Mouse (Mus musculus) cerebellum, adult 9-11 months (tissue): ENCODE data around the gene Nlrp3.
"Not testable (repeated sequence)": the region's sequence is repeated elsewhere in the genome, so short reads cannot be mapped to it uniquely, and the experiment has no call there.

Experiments used
- DNase-seq: peaks from one replicate; pipeline ENCODE4 v3.0.0; 2022

The Nlrp3 gene

GRCm38 (mm10) chr11:59537218-59538130, 3.9 kb upstream of the Nlrp3 start:
- no peak for DNase-seq

GRCm38 (mm10) chr11:59538387-59538786, 3.0 kb upstream of the Nlrp3 start:
- no peak for DNase-seq

DNA sequence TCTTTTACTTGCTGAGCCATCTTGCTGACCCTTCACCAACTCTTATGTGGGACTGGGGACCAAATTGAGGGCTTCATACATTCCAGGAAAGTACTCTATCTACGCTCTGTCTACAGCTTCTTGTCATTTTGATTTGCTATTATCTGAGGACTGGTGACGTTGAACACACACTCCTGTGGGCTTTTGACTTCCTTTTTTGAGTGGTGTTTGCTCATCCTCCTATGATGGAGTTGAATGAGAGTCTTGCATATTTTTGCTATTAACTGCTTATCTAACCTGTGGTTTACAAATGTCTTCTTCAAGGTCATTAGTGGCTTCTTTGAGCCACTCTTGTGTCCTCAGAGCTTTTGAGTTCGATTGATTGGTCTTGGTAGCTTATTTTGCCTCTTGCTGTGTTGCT, 1.2 kb upstream of the Nlrp3 start:
- no peak for DNase-seq

DNA sequence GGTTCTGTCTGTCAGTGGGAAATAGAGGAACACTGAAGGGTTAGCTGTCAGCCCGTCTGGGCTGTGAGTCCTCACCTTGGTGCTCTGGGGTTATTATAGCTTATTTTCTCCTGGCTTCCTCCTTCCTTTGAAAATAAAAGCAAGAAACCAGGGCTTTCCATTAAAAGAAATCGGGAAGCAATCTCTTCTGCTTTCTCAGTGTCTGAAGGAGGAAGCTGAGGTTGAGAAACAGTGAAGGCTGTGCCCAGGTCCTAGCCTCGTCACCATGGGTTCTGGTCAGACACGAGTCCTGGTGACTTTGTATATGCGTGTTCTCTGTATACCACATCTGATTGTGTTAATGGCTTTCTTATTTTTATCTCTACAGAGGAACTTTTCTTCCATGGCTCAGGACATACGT, 1.1 kb downstream of the Nlrp3 start:
- no peak for DNase-seq

- no peak for DNase-seq
These were observed 2.0 kb downstream of the Nlrp3 start for GRCm38 (mm10) chr11:59543376-59543775.

- DNase-seq = no peak
These were observed 2.6 kb downstream of the Nlrp3 start for GRCm38 (mm10) chr11:59544005-59544404.

DNA sequence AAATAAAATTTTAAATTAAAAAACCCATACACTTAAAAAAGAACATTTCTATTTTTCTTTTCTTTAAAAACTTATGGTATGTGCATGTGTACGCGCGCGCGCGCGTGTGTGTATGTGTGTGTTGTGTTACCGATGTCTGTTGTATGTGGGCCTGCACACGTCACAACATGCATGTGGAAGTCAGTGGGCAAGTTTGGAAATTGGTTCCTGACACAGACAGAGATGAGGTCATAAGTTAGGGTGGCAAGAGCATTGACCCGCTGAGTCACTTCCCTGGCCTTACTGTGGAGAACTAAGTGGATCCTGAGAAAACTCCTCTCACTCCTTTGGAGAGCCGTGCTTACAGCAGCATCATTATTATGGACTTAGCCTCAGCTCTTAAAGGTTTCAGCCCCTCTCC, 12.8 kb downstream of the Nlrp3 start:
- no peak for DNase-seq

DNA sequence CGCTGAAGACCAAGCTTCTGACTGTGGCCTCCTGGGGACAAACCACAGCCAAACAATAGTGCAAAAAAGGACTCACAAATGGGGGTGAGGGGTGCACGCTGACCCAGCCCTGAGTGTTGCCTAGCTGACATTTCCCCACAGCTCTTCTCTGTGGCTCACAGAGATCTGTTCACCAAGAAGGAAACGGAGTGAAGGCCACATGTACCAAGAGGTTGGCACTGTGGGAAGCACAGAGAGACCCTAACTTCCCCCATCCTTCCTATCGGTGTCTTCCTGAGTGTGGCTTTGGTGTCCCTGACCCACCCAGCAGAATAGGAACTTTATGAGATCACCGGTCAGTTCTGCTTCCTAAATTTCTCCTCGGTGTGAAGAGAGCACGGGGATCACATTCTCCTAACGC, 13.2 kb downstream of the Nlrp3 start:
- DNase-seq = no peak

- no peak for DNase-seq
These were observed 19.5 kb downstream of the Nlrp3 start for GRCm38 (mm10) chr11:59560906-59561305.

DNA sequence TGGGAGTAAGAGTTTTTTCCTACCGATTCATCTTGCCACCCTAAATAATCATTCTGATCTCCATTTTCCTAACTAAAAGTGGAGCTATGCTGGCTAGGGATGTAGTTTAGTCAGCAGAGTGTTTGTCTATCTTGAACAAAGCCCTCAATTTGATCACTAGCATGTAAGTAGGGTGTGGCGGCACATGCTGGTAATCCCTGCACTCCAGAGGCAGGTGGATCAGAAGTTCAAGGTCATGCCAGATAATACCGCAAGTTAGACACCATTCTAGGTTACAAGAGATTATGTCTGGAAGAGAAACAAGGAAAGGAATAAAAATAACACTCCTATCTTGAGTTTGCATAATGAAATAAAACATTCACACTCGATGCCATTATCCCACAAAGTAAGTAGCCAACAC, 21.0 kb downstream of the Nlrp3 start:
- DNase-seq = no peak

DNA sequence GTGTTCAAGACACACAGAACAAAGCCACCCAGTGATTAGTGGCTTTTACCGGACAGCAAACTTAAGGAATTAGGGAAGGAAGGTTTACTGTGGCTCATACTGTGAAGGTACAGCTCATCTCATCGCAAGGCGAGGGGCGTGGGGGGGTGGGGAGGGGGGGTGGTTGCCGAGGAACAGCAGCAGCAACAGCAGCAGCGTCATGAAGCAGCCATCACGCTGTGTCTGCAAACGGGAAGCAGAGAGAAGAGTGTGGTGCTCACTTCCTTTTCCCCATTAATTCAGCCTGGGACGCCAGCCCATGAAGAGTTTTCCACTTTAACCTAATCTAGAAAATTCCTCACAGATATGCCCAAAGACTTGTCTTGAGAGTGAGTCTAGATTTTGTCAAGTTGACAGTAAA, 21.5 kb downstream of the Nlrp3 start:
- DNase-seq = no peak

GRCm38 (mm10) chr11:59569306-59569705, 27.9 kb downstream of the Nlrp3 start:
- DNase-seq = no peak

DNA sequence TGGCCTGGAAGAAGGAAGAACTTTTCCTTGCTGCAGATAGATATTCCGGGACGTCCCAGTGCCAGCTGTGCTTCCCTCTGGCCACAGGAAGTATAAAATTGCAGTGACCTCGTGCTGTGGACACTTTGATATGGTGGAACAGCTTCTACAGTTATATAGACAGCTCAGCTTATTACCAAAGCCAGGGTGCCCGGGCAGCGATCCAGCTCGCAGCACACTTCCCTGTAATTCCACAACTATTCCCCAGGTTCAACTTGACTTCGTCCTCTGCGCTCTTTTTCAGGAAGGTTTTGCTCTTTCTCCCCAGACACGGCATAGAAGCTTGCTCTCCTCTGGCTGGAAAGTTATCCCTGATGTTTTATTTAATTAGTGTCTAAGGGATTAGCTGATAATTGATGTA, 34.4 kb downstream of the Nlrp3 start:
- DNase-seq = no peak

DNA sequence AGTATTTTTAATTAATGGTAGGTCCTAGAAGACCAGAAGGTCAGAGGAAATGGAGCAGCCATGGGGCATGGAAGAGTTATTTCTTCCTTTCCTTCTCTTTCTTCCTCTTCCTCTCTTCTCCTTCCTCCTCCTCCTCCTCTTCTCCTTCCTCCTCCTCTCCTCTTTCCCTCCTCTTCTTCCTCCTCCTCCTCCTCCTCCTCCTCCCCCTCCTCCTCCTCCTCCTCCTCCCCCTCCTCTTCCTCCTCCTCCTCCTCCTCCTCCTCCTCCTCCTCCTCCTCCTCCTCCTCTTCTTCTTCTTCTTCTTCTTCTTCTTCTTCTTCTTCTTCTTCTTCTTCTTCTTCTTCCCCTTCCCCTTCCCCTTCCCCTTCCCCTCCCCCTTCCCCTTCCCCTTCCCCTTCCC, 34.8 kb downstream of the Nlrp3 start, which contains the start of gene Olfr222:
Olfr222 (minus strand) TSS at position 101 of the 400 bp plus-strand sequence.
- DNase-seq = not testable (repeated sequence)

DNA sequence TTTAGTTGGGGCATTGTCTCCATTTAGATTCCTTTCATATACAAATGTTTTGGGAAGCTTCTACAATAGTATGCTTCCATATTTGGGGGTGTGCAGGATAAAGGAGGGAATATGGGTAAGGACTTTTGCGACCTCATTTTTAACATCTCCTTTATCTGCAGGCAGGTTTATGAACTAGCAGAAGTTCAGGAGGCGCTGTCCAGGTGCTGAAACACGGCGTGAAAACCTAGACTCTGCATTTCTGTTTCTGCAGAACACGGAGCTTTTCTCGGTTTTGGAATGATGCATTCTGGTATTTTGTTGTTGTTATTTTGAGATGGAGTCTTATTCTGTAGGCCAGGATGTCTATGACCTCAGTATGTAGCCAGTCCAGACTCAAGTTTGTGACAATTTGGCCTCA, 43.2 kb downstream of the Nlrp3 start:
- no peak for DNase-seq

- DNase-seq = no peak
These were observed 48.1 kb downstream of the Nlrp3 start for GRCm38 (mm10) chr11:59589496-59589895.

DNA sequence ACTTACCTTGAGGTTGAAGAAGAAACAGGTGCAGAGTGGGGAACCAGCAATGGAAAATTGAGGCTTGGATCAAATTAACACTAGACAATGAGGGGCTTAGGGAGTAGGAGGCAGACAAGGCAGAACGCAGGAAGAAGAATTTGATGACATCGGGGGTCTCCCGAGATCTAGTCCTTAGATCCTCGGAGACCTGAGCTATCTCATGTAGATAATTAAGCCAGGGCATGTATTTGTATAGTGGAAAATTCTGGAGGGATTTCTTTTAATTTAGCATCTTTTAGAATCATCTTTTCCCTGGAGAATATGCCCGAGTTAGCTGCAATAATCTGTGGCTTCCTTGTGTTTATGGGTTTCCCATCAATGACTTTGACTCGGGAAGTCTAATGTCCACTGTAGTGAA, 51.8 kb downstream of the Nlrp3 start, which contains the start of gene Olfr223:
Olfr223 (minus strand) TSS at position 101 of the 400 bp plus-strand sequence.
- DNase-seq = no peak

DNA sequence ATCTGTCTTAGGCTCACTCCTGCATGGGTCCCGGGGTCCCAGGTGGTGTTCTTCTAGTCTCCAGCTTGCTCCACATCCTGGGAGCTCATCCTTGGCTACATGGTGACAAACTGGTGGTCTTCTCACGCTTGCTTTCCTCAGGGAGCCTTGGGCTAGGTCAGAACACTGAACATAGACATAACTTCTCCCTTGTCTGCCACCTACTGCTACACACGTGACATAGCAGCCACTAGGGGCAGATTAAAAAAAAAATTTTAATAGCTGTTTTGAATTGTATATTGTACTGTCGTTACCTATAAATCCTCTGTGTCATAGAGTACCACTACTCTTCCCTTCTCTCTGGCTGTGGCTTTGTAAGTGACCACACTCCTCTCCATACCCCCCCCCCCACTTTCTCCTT, 54.7 kb downstream of the Nlrp3 start:
- no peak for DNase-seq

GRCm38 (mm10) chr11:59596950-59597349, 55.6 kb downstream of the Nlrp3 start:
- DNase-seq = no peak

DNA sequence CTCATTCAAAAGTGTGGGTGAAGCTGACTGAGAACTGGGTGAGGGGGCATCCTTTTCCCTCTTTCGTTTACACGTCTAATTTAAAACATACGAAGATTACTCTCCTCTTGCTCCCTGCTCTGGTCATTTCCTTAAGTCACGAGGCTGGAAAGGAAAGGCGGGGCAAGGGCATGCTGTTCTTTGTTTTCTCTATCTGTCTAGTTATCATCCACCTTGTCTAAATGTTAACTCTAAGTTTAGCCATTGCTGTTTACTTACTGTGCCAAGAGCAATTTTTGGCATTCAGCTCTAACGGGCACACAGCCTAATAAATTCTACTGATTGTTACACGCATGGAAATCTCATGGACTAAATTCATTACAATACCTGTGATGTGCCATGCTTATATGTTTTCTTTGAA, 57.8 kb downstream of the Nlrp3 start:
- DNase-seq = no peak

- no peak for DNase-seq
These were observed 59.5 kb downstream of the Nlrp3 start for GRCm38 (mm10) chr11:59600872-59601271.

DNA sequence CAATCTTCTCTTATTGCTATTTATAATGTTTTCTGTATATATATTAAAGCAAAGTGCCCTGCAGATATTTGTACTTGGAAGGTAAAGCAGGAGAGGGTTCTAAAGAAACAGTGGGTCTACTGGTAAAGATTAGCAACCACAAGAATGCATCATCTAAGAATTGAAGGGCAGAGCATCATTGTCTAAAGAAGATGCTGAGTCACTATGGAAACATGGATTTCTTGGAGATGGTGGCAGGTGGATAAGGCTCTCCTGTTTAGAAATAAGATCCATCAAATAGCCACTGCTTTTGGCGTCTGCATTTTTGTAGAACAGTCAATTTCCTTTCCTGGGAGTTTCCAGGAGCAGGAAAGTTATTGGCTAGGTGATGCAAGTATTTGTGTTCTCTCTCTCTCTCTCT, 60.9 kb downstream of the Nlrp3 start:
- DNase-seq = no peak

DNA sequence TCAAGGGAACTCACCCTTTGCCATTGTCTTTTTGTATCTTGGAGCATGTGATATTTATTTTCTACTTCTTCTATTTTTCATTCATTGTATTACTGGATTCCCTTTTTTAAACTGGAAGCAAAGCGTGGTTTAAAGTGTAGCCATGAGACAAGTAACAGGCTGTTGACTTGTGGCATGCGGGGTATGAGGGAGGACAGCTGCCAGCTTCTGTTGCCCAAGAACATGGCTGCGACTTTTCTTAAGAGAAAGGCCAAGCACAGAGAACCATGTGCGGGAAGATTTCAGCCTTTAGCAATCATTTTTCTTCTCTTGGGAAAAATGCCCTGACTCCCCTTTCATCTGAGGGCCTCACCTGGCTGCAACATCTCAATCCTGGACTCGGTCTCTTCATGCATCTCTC, 70.3 kb downstream of the Nlrp3 start:
- DNase-seq = no peak

DNA sequence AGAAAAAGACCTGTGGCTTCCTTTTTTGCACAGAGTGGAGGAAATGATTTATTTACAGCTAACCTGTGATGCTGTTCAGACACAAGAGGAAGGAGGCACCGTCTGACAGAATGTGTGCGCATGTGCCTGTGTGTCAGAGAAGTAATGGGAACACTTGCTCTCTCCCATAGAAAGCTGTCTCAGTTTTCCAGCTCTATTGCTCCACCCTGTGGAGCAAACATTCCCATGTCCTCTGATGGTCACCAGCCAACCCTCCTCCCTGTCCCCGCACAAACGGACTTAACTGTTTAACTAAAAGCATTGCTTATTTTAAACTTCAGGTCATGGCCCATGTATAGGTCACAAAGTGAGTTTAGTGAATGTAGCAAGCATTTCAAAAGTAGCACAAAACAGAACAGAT, 72.8 kb downstream of the Nlrp3 start:
- DNase-seq = peak; percentile 27
